28 mouse cellular contexts compared by ENCODE assay signal in genomic region chr3:83020387-83020786, GRCm38 (mm10). TPM values are rescaled to one million over a fixed set of nuclear protein-coding genes. Genes with fewer than 3 reads are reported as not detected.
DNase-seq lines count a peak whose midpoint lies in the region; ATAC-seq and TF ChIP-seq lines count a peak whose summit lies in the region.
"Had no signal": no experiment of that assay in that cellular context is flagged by ENCODE, and none has a peak within 500 bp of the region (broad histone marks: within the 10 kb centered on the region; RNA-seq: fewer than 3 reads in every experiment).

No protein-coding gene starts in this region.

- no peak overlapping the region for H3K9ac ChIP-seq in liver, adult 2 months (ENCODE audit: low read depth, low read length)
- no peak overlapping the region for H3K9ac ChIP-seq in liver, embryonic 14.5 days (replicated peaks)
- H3K9ac ChIP-seq: forebrain, embryonic 13.5 days; hindbrain, embryonic 12.5 days; limb, embryonic 15.5 days had no signal

- H3K4me1 ChIP-seq in liver, adult 2 months (ENCODE audit: control insufficient read depth, insufficient read depth, low read length), result peaks cover 25% of the 10 kb centered on the region
- peaks cover 0 to 7% of the 10 kb centered on the region in 2 experiments; a peak in 2 of 4 replicates for H3K4me1 ChIP-seq in liver, embryonic 14.5 days (replicated peaks; ENCODE audit: control insufficient read depth in 2 of 2, insufficient read depth in 2 of 2, low read length in 1 of 2)
- H3K4me1 ChIP-seq: forebrain, embryonic 13.5 days; hindbrain, embryonic 12.5 days; limb, embryonic 15.5 days had no signal

- ATAC-seq in liver, embryonic 14.5 days (ENCODE audit: insufficient read depth), result peak; percentile 80
- ATAC-seq: forebrain, embryonic 13.5 days; lung, postnatal 0 days had no signal

- no peaks in the 10 kb centered on the region for H3K79me2 ChIP-seq in liver, adult 2 months (ENCODE audit: control insufficient read depth, insufficient read depth, low read length)

- H3K27me3 ChIP-seq in liver, adult 2 months (ENCODE audit: control insufficient read depth, insufficient read depth, low read length), result no peaks in the 10 kb centered on the region
- H3K27me3 ChIP-seq in liver, embryonic 14.5 days (ENCODE audit: control insufficient read depth, insufficient read depth, low read length), result no peaks in the 10 kb centered on the region
- H3K27me3 ChIP-seq: forebrain, embryonic 13.5 days; hindbrain, embryonic 12.5 days; limb, embryonic 15.5 days had no signal

- TF ChIP-seq POLR2A in liver, adult 2 months (IDR thresholded peaks at IDR 0.05; ENCODE audit: extremely low read depth, insufficient read depth, low read length), result no peak

- no peak overlapping the region for H3K4me2 ChIP-seq in liver, embryonic 14.5 days (ENCODE audit: low read depth)
- H3K4me2 ChIP-seq: forebrain, embryonic 13.5 days; hindbrain, embryonic 12.5 days; limb, embryonic 15.5 days; midbrain, embryonic 11.5 days had no signal

- peak; percentile 100 for DNase-seq in liver, adult 2 months (ENCODE audit: extremely low read depth, low read depth, low spot score)
- no peak for DNase-seq in liver
- peak; percentile 14 for DNase-seq in kidney, postnatal 14 days
- peak in 2 of 3 experiments; percentile 27 to 28 for DNase-seq in liver, embryonic 14.5 days (ENCODE audit: low read depth in 3 of 3, low spot score in 3 of 3)
- DNase-seq in adrenal gland, postnatal 25 days, result no peak
- DNase-seq in left cerebral cortex, adult 18-20 months (ENCODE audit: low spot score in 2 of 2), result no peak
- no peak for DNase-seq in spleen, postnatal 10 days (ENCODE audit: low spot score in 2 of 2)
- DNase-seq: adrenal gland, adult 2 months; cerebellum, adult 2 months; cerebellum, postnatal 36 days; gastrocnemius, adult 2 months; left cerebral cortex, postnatal 4 days had no signal

- peak overlapping the region; percentile 84 for H3K27ac ChIP-seq in liver, adult 2 months (replicated peaks; ENCODE audit: insufficient read depth, low read depth, low read length)
- H3K27ac ChIP-seq in liver, embryonic 14.5 days, result no peak overlapping the region
- H3K27ac ChIP-seq: forebrain, embryonic 13.5 days; gastrocnemius, adult 2 months; hindbrain, embryonic 12.5 days; limb, embryonic 15.5 days had no signal

- WGBS in liver, adult 2 months, result 28% methylated on average over 2 of the region's 2 CpGs
- WGBS in liver, embryonic 14.5 days (ENCODE audit: insufficient replicate concordance), result 51% methylated on average over 2 of the region's 2 CpGs

- no peak for TF ChIP-seq CTCF in liver, adult 2 months (IDR thresholded peaks at IDR 0.05; ENCODE audit: low read depth, low read length)
- TF ChIP-seq CTCF in liver, embryonic 14.5 days (IDR thresholded peaks at IDR 0.05; ENCODE audit: low read depth), result no peak

- H3K9me3 ChIP-seq in liver, embryonic 14.5 days (ENCODE audit: control insufficient read depth, low read length), result no peaks in the 10 kb centered on the region
- H3K9me3 ChIP-seq: forebrain, embryonic 13.5 days; hindbrain, embryonic 12.5 days; limb, embryonic 15.5 days had no signal

- no peak overlapping the region for H3K4me3 ChIP-seq in liver, adult 2 months (ENCODE audit: insufficient read depth, low read depth, low read length)
- H3K4me3 ChIP-seq in liver, embryonic 14.5 days (ENCODE audit: insufficient read depth in 1 of 2, low read depth in 2 of 2, low read length in 2 of 2), result no peak overlapping the region; a peak in 1 of 4 replicates
- H3K4me3 ChIP-seq: forebrain, embryonic 13.5 days; gastrocnemius, adult 2 months; hindbrain, embryonic 12.5 days; limb, embryonic 15.5 days had no signal

- H3K36me3 ChIP-seq in liver, adult 2 months (ENCODE audit: control insufficient read depth, insufficient read depth, low read length), result no peaks in the 10 kb centered on the region
- H3K36me3 ChIP-seq in liver, embryonic 14.5 days (replicated peaks; ENCODE audit: control insufficient read depth, insufficient read depth, low read depth), result no peaks in the 10 kb centered on the region
- H3K36me3 ChIP-seq: hindbrain, embryonic 12.5 days; limb, embryonic 15.5 days had no signal

- TF ChIP-seq EP300 in liver, embryonic 14.5 days (IDR thresholded peaks at IDR 0.05; ENCODE audit: low read depth), result no peak

RNA-seq across cellular contexts. Expression of gene Fga, which starts 5.5 kb away (rescaled TPM):
- 3,320 and 3,369 TPM in 2 replicates for total RNA-seq in liver, adult 2 months (2014; rRNA removed)
- polyA plus RNA-seq in liver, adult 2 months (2012; rRNA removed), result 877 and 984 TPM in 2 replicates
- 105 and 203 TPM in 2 replicates for polyA plus RNA-seq in liver, embryonic 14.5 days (2012; rRNA removed)
- 436 and 506 TPM in 2 replicates for polyA plus RNA-seq in liver, embryonic 14.5 days (2014; fragmentation: Nextera tagmentation; extraction: Ambion mirVana)
- total RNA-seq in adrenal gland, postnatal 25 days (2021), result 0.18 and 34.4 TPM in 2 replicates
- not detected for total RNA-seq in left cerebral cortex, adult 18-20 months (2021)
- total RNA-seq: gastrocnemius, adult 2 months; heart, adult 8-10 months; heart, postnatal 25 days; left cerebral cortex, adult 8-10 months; left cerebral cortex, postnatal 4 days; megakaryocyte progenitor cell, adult 5-6 weeks; MEL; midbrain, postnatal 0 days; neutrophil, adult 5-6 weeks had no signal
- polyA plus RNA-seq: C2C12; embryonic facial prominence, embryonic 14.5 days; forebrain, embryonic 13.5 days; heart, embryonic 14.5 days; hindbrain, embryonic 12.5 days; midbrain, embryonic 11.5 days; midbrain, postnatal 0 days had no signal

RNA-seq across cellular contexts. Expression of gene Fgg, which starts 12.9 kb away (rescaled TPM):
- total RNA-seq in liver, adult 2 months (2014; rRNA removed), result 3,843 and 4,358 TPM in 2 replicates
- 2,564 and 2,816 TPM in 2 replicates for polyA plus RNA-seq in liver, adult 2 months (2012; rRNA removed)
- polyA plus RNA-seq in liver, embryonic 14.5 days (2012; rRNA removed), result 171 and 249 TPM in 2 replicates
- 392 and 442 TPM in 2 replicates for polyA plus RNA-seq in liver, embryonic 14.5 days (2014; fragmentation: Nextera tagmentation; extraction: Ambion mirVana)
- total RNA-seq in adrenal gland, postnatal 25 days (2021), result 0.24 and 23.1 TPM in 2 replicates
- not detected for total RNA-seq in left cerebral cortex, adult 18-20 months (2021)
- total RNA-seq: gastrocnemius, adult 2 months; heart, postnatal 25 days; layer of hippocampus, postnatal 10 days; left cerebral cortex, adult 8-10 months; left cerebral cortex, postnatal 4 days; megakaryocyte progenitor cell, adult 5-6 weeks; MEL; midbrain, postnatal 0 days; neutrophil, adult 5-6 weeks had no signal
- polyA plus RNA-seq: C2C12; cerebellum, adult 2 months; forebrain, embryonic 13.5 days; heart, embryonic 14.5 days; hindbrain, embryonic 12.5 days; midbrain, embryonic 11.5 days had no signal

RNA-seq across cellular contexts. Expression of gene Fgb, which starts 29.3 kb away (rescaled TPM):
- 2,420 and 2,798 TPM in 2 replicates for total RNA-seq in liver, adult 2 months (2014; rRNA removed)
- 918 and 923 TPM in 2 replicates for polyA plus RNA-seq in liver, adult 2 months (2012; rRNA removed)
- polyA plus RNA-seq in liver, embryonic 14.5 days (2012; rRNA removed), result 85.1 and 184 TPM in 2 replicates
- 330 and 376 TPM in 2 replicates for polyA plus RNA-seq in liver, embryonic 14.5 days (2014; fragmentation: Nextera tagmentation; extraction: Ambion mirVana)
- total RNA-seq in adrenal gland, postnatal 25 days (2021), result 17.5 TPM in 1 of 2 replicates, not detected in the other
- total RNA-seq in left cerebral cortex, adult 18-20 months (2021), result not detected
- total RNA-seq: gastrocnemius, adult 2 months; heart, adult 8-10 months; heart, postnatal 25 days; layer of hippocampus, postnatal 10 days; left cerebral cortex, adult 8-10 months; left cerebral cortex, postnatal 4 days; megakaryocyte progenitor cell, adult 5-6 weeks; MEL; midbrain, postnatal 0 days; neutrophil, adult 5-6 weeks had no signal
- polyA plus RNA-seq: C2C12; forebrain, embryonic 13.5 days; hindbrain, embryonic 12.5 days; midbrain, embryonic 11.5 days; midbrain, postnatal 0 days had no signal

RNA-seq across cellular contexts. Expression of gene Plrg1, which starts 34.9 kb away (rescaled TPM):
- 34.1 and 35.1 TPM in 2 replicates for total RNA-seq in liver, adult 2 months (2014; rRNA removed)
- polyA plus RNA-seq in liver, adult 2 months (2012; rRNA removed), result 20.7 and 21.8 TPM in 2 replicates
- 26.0 and 34.9 TPM in 2 replicates for polyA plus RNA-seq in liver, embryonic 14.5 days (2012; rRNA removed)
- 50.0 and 52.7 TPM in 2 replicates for polyA plus RNA-seq in liver, embryonic 14.5 days (2014; fragmentation: Nextera tagmentation; extraction: Ambion mirVana)
- total RNA-seq in adrenal gland, postnatal 25 days (2021), result 50.1 and 51.6 TPM in 2 replicates
- total RNA-seq in left cerebral cortex, adult 18-20 months (2021), result 10 to 100 TPM; 43.5 to 45.6 TPM

Comparison
In these comparisons a context has a peak if more than half of its experiments do, and no peak if none do; other contexts are left out.
1. DNase-seq: peak in liver, adult 2 months (single experiment), kidney, postnatal 14 days (single experiment) and liver, embryonic 14.5 days (2 of 3); none in liver (single experiment), adrenal gland, postnatal 25 days (single experiment), left cerebral cortex, adult 18-20 months (0 of 2) and spleen, postnatal 10 days (0 of 2).
2. RNA of gene Fga, which starts 5.5 kb away (total RNA-seq): 3,320 to 3,369 TPM in liver, adult 2 months; 0.18 to 34.4 TPM in adrenal gland, postnatal 25 days and not detected in left cerebral cortex, adult 18-20 months; every median in the first group is over 10 times any median in the second.
3. RNA of gene Fgg, which starts 12.9 kb away (total RNA-seq): 3,843 to 4,358 TPM in liver, adult 2 months; 0.24 to 23.1 TPM in adrenal gland, postnatal 25 days and not detected in left cerebral cortex, adult 18-20 months; every median in the first group is over 100 times any median in the second.
4. RNA of gene Fgb, which starts 29.3 kb away (total RNA-seq): 2,420 to 2,798 TPM in liver, adult 2 months; 17.5 TPM in adrenal gland, postnatal 25 days and not detected in left cerebral cortex, adult 18-20 months; every median in the first group is over 100 times any median in the second.